Mouse (Mus musculus): ENCODE results near the gene Vmn1r193. TPM values are rescaled to one million over a fixed set of nuclear protein-coding genes. Genes with fewer than 3 reads are reported as not detected.

The Vmn1r193 gene
- polyA plus RNA-seq, 1 experiment from 2014 or later, result not detected

Small RNA genes within 50 kb of the gene (microRNA-seq; reads per million reads assigned to microRNA genes)
- not detected for gene Gm23282 (ENCODE audit: borderline number of aligned reads)
- not detected for gene Gm25084 (ENCODE audit: borderline number of aligned reads)

Other genes starting within 250 kb of the Vmn1r193 start
- gene Pom121l2, start 242.0 kb downstream of the Vmn1r193 start, polyA plus RNA-seq (2015; fragmentation: Nextera tagmentation; extraction: Ambion mirVana), result 0.29 TPM in 2 replicates
- gene Prss16, start 213.4 kb downstream of the Vmn1r193 start, polyA plus RNA-seq (2015; fragmentation: Nextera tagmentation; extraction: Ambion mirVana), result 1.2 and 1.8 TPM in 2 replicates
- gene Hist1h2ah, start 187.6 kb downstream of the Vmn1r193 start, polyA plus RNA-seq (2015; fragmentation: Nextera tagmentation; extraction: Ambion mirVana), result 2.8 and 17.2 TPM in 2 replicates
- 3.1 and 4.0 TPM in 2 replicates for gene Hist1h2bk, start 187.3 kb downstream of the Vmn1r193 start, polyA plus RNA-seq (2015; fragmentation: Nextera tagmentation; extraction: Ambion mirVana)
- gene Hist1h4i, start 181.8 kb downstream of the Vmn1r193 start, polyA plus RNA-seq (2015; fragmentation: Nextera tagmentation; extraction: Ambion mirVana), result 17.5 and 20.6 TPM in 2 replicates
- gene Hist1h2ag, start 180.2 kb downstream of the Vmn1r193 start, polyA plus RNA-seq (2015; fragmentation: Nextera tagmentation; extraction: Ambion mirVana), result 33.6 and 33.8 TPM in 2 replicates
- gene Hist1h2bj, start 179.9 kb downstream of the Vmn1r193 start, polyA plus RNA-seq (2015; fragmentation: Nextera tagmentation; extraction: Ambion mirVana), result 5.7 and 6.9 TPM in 2 replicates
- gene Vmn1r188, start 138.7 kb downstream of the Vmn1r193 start, polyA plus RNA-seq (2015; fragmentation: Nextera tagmentation; extraction: Ambion mirVana), result not detected in 2 replicates
- not detected in 2 replicates for gene Vmn1r189, start 117.3 kb downstream of the Vmn1r193 start, polyA plus RNA-seq (2015; fragmentation: Nextera tagmentation; extraction: Ambion mirVana)
- gene Vmn1r191, start 39.2 kb downstream of the Vmn1r193 start, polyA plus RNA-seq (2015; fragmentation: Nextera tagmentation; extraction: Ambion mirVana), result not detected in 2 replicates
- not detected in 2 replicates for gene Vmn1r192, start 32.0 kb downstream of the Vmn1r193 start, polyA plus RNA-seq (2015; fragmentation: Nextera tagmentation; extraction: Ambion mirVana)
- not detected in 2 replicates for gene Vmn1r194, start 21.1 kb upstream of the Vmn1r193 start, polyA plus RNA-seq (2015; fragmentation: Nextera tagmentation; extraction: Ambion mirVana)
- not detected in 2 replicates for gene Vmn1r195, start 47.4 kb upstream of the Vmn1r193 start, polyA plus RNA-seq (2015; fragmentation: Nextera tagmentation; extraction: Ambion mirVana)
- 0.07 TPM in 2 replicates for gene Vmn1r196, start 66.8 kb upstream of the Vmn1r193 start, polyA plus RNA-seq (2015; fragmentation: Nextera tagmentation; extraction: Ambion mirVana)
- not detected in 2 replicates for gene Vmn1r197, start 101.4 kb upstream of the Vmn1r193 start, polyA plus RNA-seq (2015; fragmentation: Nextera tagmentation; extraction: Ambion mirVana)
- gene Vmn1r198, start 127.2 kb upstream of the Vmn1r193 start, polyA plus RNA-seq (2015; fragmentation: Nextera tagmentation; extraction: Ambion mirVana), result not detected in 2 replicates
- gene Vmn1r199, start 156.7 kb upstream of the Vmn1r193 start, polyA plus RNA-seq (2015; fragmentation: Nextera tagmentation; extraction: Ambion mirVana), result 0.14 TPM in 1 of 2 replicates, not detected in the other
- gene Vmn1r200, start 167.2 kb upstream of the Vmn1r193 start, polyA plus RNA-seq (2015; fragmentation: Nextera tagmentation; extraction: Ambion mirVana), result not detected in 2 replicates
- gene Vmn1r201, start 248.8 kb upstream of the Vmn1r193 start, polyA plus RNA-seq (2015; fragmentation: Nextera tagmentation; extraction: Ambion mirVana), result not detected in 2 replicates

Measured in embryonic facial prominence, embryonic 15.5 days (tissue).